Mouse (Mus musculus): ENCODE results near the gene Olfr896-ps1. TPM values are rescaled to one million over a fixed set of nuclear protein-coding genes. Genes with fewer than 3 reads are reported as not detected.

Gene Olfr896-ps1
- total and polyA plus RNA-seq, 3 experiments: not detected

DNA sequence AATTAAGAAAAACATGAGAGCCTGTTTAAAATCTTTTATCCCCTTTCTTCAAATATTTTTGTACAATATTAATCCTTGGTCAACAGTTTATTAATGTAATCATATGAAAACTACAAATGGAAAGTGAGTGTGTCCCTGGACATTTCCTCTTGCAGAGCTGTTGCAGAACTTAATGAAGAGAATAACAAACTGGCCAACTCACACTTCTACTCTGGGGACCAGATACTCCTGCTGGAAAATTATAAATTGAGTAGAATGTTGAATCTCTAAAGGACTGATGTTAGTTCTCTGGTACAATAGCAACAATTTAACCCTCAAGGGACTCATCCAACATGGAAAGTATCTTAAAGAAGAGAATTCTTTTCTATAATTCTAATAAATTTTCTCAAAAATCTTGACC lies 23.4 kb upstream of the Olfr896-ps1 start, which contains the start of gene Olfr895:
Gene Olfr895, plus strand, starts transcription at position 301 of the 400 bp plus-strand sequence.
- H3K9me3 ChIP-seq (replicated peaks; ENCODE audit: insufficient read depth, low read length): no peaks in the 10 kb centered on the region
- no peaks in the 10 kb centered on the region for H3K27me3 ChIP-seq (ENCODE audit: control insufficient read depth in 1 of 2, insufficient read depth in 2 of 2, low read length in 2 of 2)
- TF ChIP-seq MYC (IDR thresholded peaks at IDR 0.05; ENCODE audit: low read depth, low read length) (no peak), UBTF (IDR thresholded peaks at IDR 0.05; ENCODE audit: borderline replicate concordance, insufficient read depth, low read depth, low read length) (no peak), POLR2AphosphoS2 (IDR thresholded peaks at IDR 0.05; ENCODE audit: low read length) (no peak), ETS1 (IDR thresholded peaks at IDR 0.05; ENCODE audit: low read depth, low read length) (no peak), E2F4 (IDR thresholded peaks at IDR 0.05; ENCODE audit: borderline replicate concordance, low read depth, low read length) (no peak), NRF1 (IDR thresholded peaks at IDR 0.05; ENCODE audit: insufficient read depth, low read depth, low read length, poor library complexity, severe bottlenecking) (no peak), HCFC1 (IDR thresholded peaks at IDR 0.05; ENCODE audit: low read depth, low read length) (no peak), MYB (IDR thresholded peaks at IDR 0.05; ENCODE audit: low read depth, low read length) (no peak), ZMIZ1 (IDR thresholded peaks at IDR 0.05; ENCODE audit: low read depth, low read length) (no peak), ELF1 (IDR thresholded peaks at IDR 0.05; ENCODE audit: low read depth, low read length) (no peak), EP300 (IDR thresholded peaks at IDR 0.05; ENCODE audit: low read depth in 1 of 2, low read length in 2 of 2) (no peak)

DNA sequence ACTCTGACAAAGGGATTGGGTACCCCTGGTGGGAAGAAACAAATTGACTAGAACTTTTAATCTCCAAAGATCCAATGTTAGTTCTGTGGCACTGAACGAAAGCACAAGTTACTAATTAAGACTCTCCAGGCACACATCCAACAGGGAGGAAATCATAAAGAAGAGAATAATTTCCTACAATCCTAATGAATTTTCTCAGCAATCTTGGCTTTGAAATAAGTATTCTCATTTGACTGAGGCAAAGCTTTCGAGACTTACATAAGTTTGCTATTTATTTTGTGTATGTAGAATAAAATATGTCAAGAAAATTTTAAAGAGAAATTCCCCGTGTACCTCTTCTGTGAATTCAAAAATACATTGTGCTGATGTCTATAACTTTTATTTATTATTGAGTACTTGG lies 37.9 kb downstream of the Olfr896-ps1 start, which contains the start of gene Olfr25:
Gene Olfr25, plus strand, starts transcription at position 301 of the 400 bp plus-strand sequence.
- Histone ChIP-seq H3K79me2 (ENCODE audit: control insufficient read depth, insufficient read depth, low read length, poor library complexity) (no peaks in the 10 kb centered on the region), H3K4me3 (ENCODE audit: control insufficient read depth in 1 of 2, insufficient read depth in 1 of 2, low read depth in 2 of 2, low read length in 2 of 2) (no peak within 1 kb of the TSS), H3K9ac (ENCODE audit: control insufficient read depth, low read depth, low read length, poor library complexity, severe bottlenecking) (no peak within 1 kb of the TSS), H3K27ac (ENCODE audit: control insufficient read depth, low read depth, low read length) (no peak within 1 kb of the TSS), H3K4me1 (ENCODE audit: control insufficient read depth in 1 of 2, insufficient read depth in 2 of 2, low read length in 2 of 2) (no peaks in the 10 kb centered on the region), H3K9me3 (replicated peaks; ENCODE audit: insufficient read depth, low read length) (no peaks in the 10 kb centered on the region), H3K36me3 (ENCODE audit: control insufficient read depth in 1 of 2, insufficient read depth in 2 of 2, low read length in 2 of 2) (no peaks in the 10 kb centered on the region), H3K27me3 (ENCODE audit: control insufficient read depth in 1 of 2, insufficient read depth in 2 of 2, low read length in 2 of 2) (no peaks in the 10 kb centered on the region)
- no peak for TF ChIP-seq TBP (IDR thresholded peaks at IDR 0.05; ENCODE audit: low read depth, low read length)
- no peak for TF ChIP-seq MYC (IDR thresholded peaks at IDR 0.05; ENCODE audit: low read depth, low read length)
- TF ChIP-seq SIN3A (IDR thresholded peaks at IDR 0.05; ENCODE audit: low read length): no peak
- no peak for TF ChIP-seq MAX (IDR thresholded peaks at IDR 0.05; ENCODE audit: low read length)
- TF ChIP-seq KAT2A (conservative IDR thresholded peaks at IDR 0.05; ENCODE audit: low read depth, low read length): no peak
- no peak for TF ChIP-seq POLR2A (IDR thresholded peaks at IDR 0.05; ENCODE audit: control insufficient read depth in 1 of 2, insufficient read depth in 1 of 2, low read depth in 1 of 2, low read length in 2 of 2, poor library complexity in 1 of 2)
- no peak for TF ChIP-seq CHD1 (IDR thresholded peaks at IDR 0.05; ENCODE audit: low read depth, low read length)
- TF ChIP-seq TCF12 (IDR thresholded peaks at IDR 0.05; ENCODE audit: low read depth, low read length): no peak
- no peak for DNase-seq (ENCODE audit: low read depth, low spot score)

More for the DNA sequence above, 23.4 kb upstream of the Olfr896-ps1 start, which contains the start of gene Olfr895:
- Histone ChIP-seq H3K4me3 (ENCODE audit: control insufficient read depth in 1 of 2, insufficient read depth in 1 of 2, low read depth in 2 of 2, low read length in 2 of 2) (no peak within 1 kb of the TSS), H3K9ac (ENCODE audit: control insufficient read depth, low read depth, low read length, poor library complexity, severe bottlenecking) (no peak within 1 kb of the TSS), H3K79me2 (ENCODE audit: control insufficient read depth, insufficient read depth, low read length, poor library complexity) (no peaks in the 10 kb centered on the region), H3K36me3 (ENCODE audit: control insufficient read depth in 1 of 2, insufficient read depth in 2 of 2, low read length in 2 of 2) (no peaks in the 10 kb centered on the region), H3K27ac (ENCODE audit: control insufficient read depth, low read depth, low read length) (no peak within 1 kb of the TSS), H3K4me1 (ENCODE audit: control insufficient read depth in 1 of 2, insufficient read depth in 2 of 2, low read length in 2 of 2) (no peaks in the 10 kb centered on the region)
- no peak for DNase-seq (ENCODE audit: low read depth, low spot score)

Other genes with a start within 250 kb of the Olfr896-ps1 start
- not detected in 2 replicates for gene Olfr884, start 244.6 kb upstream of the Olfr896-ps1 start, total RNA-seq (2012; rRNA removed)
- not detected for gene Olfr884, start 244.6 kb upstream of the Olfr896-ps1 start, polyA plus RNA-seq (2012; ENCODE audit: insufficient read depth in 1 of 2, insufficient read length in 2 of 2, low read depth in 1 of 2, low replicate concordance in 2 of 2, missing spikeins in 1 of 2)
- gene Olfr885, start 229.8 kb upstream of the Olfr896-ps1 start, total RNA-seq (2012; rRNA removed): not detected in 2 replicates
- not detected for gene Olfr885, start 229.8 kb upstream of the Olfr896-ps1 start, polyA plus RNA-seq (2012; ENCODE audit: insufficient read depth in 1 of 2, insufficient read length in 2 of 2, low read depth in 1 of 2, low replicate concordance in 2 of 2, missing spikeins in 1 of 2)
- not detected in 2 replicates for gene Olfr887, start 207.0 kb upstream of the Olfr896-ps1 start, total RNA-seq (2012; rRNA removed)
- not detected for gene Olfr887, start 207.0 kb upstream of the Olfr896-ps1 start, polyA plus RNA-seq (2012; ENCODE audit: insufficient read depth in 1 of 2, insufficient read length in 2 of 2, low read depth in 1 of 2, low replicate concordance in 2 of 2, missing spikeins in 1 of 2)
- gene Olfr888, start 183.0 kb upstream of the Olfr896-ps1 start, total RNA-seq (2012; rRNA removed): not detected in 2 replicates
- not detected for gene Olfr888, start 183.0 kb upstream of the Olfr896-ps1 start, polyA plus RNA-seq (2012; ENCODE audit: insufficient read depth in 1 of 2, insufficient read length in 2 of 2, low read depth in 1 of 2, low replicate concordance in 2 of 2, missing spikeins in 1 of 2)
- 2.8 and 3.7 TPM in 2 replicates for gene Olfr889, start 175.9 kb upstream of the Olfr896-ps1 start, total RNA-seq (2012; rRNA removed)
- gene Olfr889, start 175.9 kb upstream of the Olfr896-ps1 start, polyA plus RNA-seq (2012; ENCODE audit: insufficient read depth in 1 of 2, insufficient read length in 2 of 2, low read depth in 1 of 2, low replicate concordance in 2 of 2, missing spikeins in 1 of 2): 10 to 100 TPM in 1 of 2 experiments, not detected in 1; 23.6 TPM
- gene Olfr890, start 148.6 kb upstream of the Olfr896-ps1 start, total RNA-seq (2012; rRNA removed): not detected in 2 replicates
- gene Olfr890, start 148.6 kb upstream of the Olfr896-ps1 start, polyA plus RNA-seq (2012; ENCODE audit: insufficient read depth in 1 of 2, insufficient read length in 2 of 2, low read depth in 1 of 2, low replicate concordance in 2 of 2, missing spikeins in 1 of 2): not detected
- gene Olfr891, start 110.3 kb upstream of the Olfr896-ps1 start, total RNA-seq (2012; rRNA removed): not detected in 2 replicates
- not detected for gene Olfr891, start 110.3 kb upstream of the Olfr896-ps1 start, polyA plus RNA-seq (2012; ENCODE audit: insufficient read depth in 1 of 2, insufficient read length in 2 of 2, low read depth in 1 of 2, low replicate concordance in 2 of 2, missing spikeins in 1 of 2)
- not detected in 2 replicates for gene Olfr893, start 82.7 kb upstream of the Olfr896-ps1 start, total RNA-seq (2012; rRNA removed)
- gene Olfr893, start 82.7 kb upstream of the Olfr896-ps1 start, polyA plus RNA-seq (2012; ENCODE audit: insufficient read depth in 1 of 2, insufficient read length in 2 of 2, low read depth in 1 of 2, low replicate concordance in 2 of 2, missing spikeins in 1 of 2): not detected
- not detected in 2 replicates for gene Olfr894, start 73.1 kb upstream of the Olfr896-ps1 start, total RNA-seq (2012; rRNA removed)
- gene Olfr894, start 73.1 kb upstream of the Olfr896-ps1 start, polyA plus RNA-seq (2012; ENCODE audit: insufficient read depth in 1 of 2, insufficient read length in 2 of 2, low read depth in 1 of 2, low replicate concordance in 2 of 2, missing spikeins in 1 of 2): not detected
- gene Olfr143, start 38.3 kb upstream of the Olfr896-ps1 start, total RNA-seq (2012; rRNA removed): not detected in 2 replicates
- gene Olfr143, start 38.3 kb upstream of the Olfr896-ps1 start, polyA plus RNA-seq (2012; ENCODE audit: insufficient read depth in 1 of 2, insufficient read length in 2 of 2, low read depth in 1 of 2, low replicate concordance in 2 of 2, missing spikeins in 1 of 2): not detected
- not detected in 2 replicates for gene Olfr895, start 23.3 kb upstream of the Olfr896-ps1 start, total RNA-seq (2012; rRNA removed)
- not detected for gene Olfr895, start 23.3 kb upstream of the Olfr896-ps1 start, polyA plus RNA-seq (2012; ENCODE audit: insufficient read depth in 1 of 2, insufficient read length in 2 of 2, low read depth in 1 of 2, low replicate concordance in 2 of 2, missing spikeins in 1 of 2)
- gene Olfr25, start 38.0 kb downstream of the Olfr896-ps1 start, total RNA-seq (2012; rRNA removed): not detected in 2 replicates
- not detected for gene Olfr25, start 38.0 kb downstream of the Olfr896-ps1 start, polyA plus RNA-seq (2012; ENCODE audit: insufficient read depth in 1 of 2, insufficient read length in 2 of 2, low read depth in 1 of 2, low replicate concordance in 2 of 2, missing spikeins in 1 of 2)
- gene Olfr898, start 57.3 kb downstream of the Olfr896-ps1 start, total RNA-seq (2012; rRNA removed): not detected in 2 replicates
- not detected for gene Olfr898, start 57.3 kb downstream of the Olfr896-ps1 start, polyA plus RNA-seq (2012; ENCODE audit: insufficient read depth in 1 of 2, insufficient read length in 2 of 2, low read depth in 1 of 2, low replicate concordance in 2 of 2, missing spikeins in 1 of 2)
- not detected in 2 replicates for gene Olfr250, start 75.8 kb downstream of the Olfr896-ps1 start, total RNA-seq (2012; rRNA removed)
- gene Olfr250, start 75.8 kb downstream of the Olfr896-ps1 start, polyA plus RNA-seq (2012; ENCODE audit: insufficient read depth in 1 of 2, insufficient read length in 2 of 2, low read depth in 1 of 2, low replicate concordance in 2 of 2, missing spikeins in 1 of 2): not detected
- gene Olfr251, start 86.0 kb downstream of the Olfr896-ps1 start, total RNA-seq (2012; rRNA removed): not detected in 2 replicates
- not detected for gene Olfr251, start 86.0 kb downstream of the Olfr896-ps1 start, polyA plus RNA-seq (2012; ENCODE audit: insufficient read depth in 1 of 2, insufficient read length in 2 of 2, low read depth in 1 of 2, low replicate concordance in 2 of 2, missing spikeins in 1 of 2)
- not detected in 2 replicates for gene Olfr147, start 110.6 kb downstream of the Olfr896-ps1 start, total RNA-seq (2012; rRNA removed)
- not detected for gene Olfr147, start 110.6 kb downstream of the Olfr896-ps1 start, polyA plus RNA-seq (2012; ENCODE audit: insufficient read depth in 1 of 2, insufficient read length in 2 of 2, low read depth in 1 of 2, low replicate concordance in 2 of 2, missing spikeins in 1 of 2)
- gene Olfr901, start 138.3 kb downstream of the Olfr896-ps1 start, total RNA-seq (2012; rRNA removed): not detected in 2 replicates
- not detected for gene Olfr901, start 138.3 kb downstream of the Olfr896-ps1 start, polyA plus RNA-seq (2012; ENCODE audit: insufficient read depth in 1 of 2, insufficient read length in 2 of 2, low read depth in 1 of 2, low replicate concordance in 2 of 2, missing spikeins in 1 of 2)
- not detected in 2 replicates for gene Olfr902, start 156.5 kb downstream of the Olfr896-ps1 start, total RNA-seq (2012; rRNA removed)
- gene Olfr902, start 156.5 kb downstream of the Olfr896-ps1 start, polyA plus RNA-seq (2012; ENCODE audit: insufficient read depth in 1 of 2, insufficient read length in 2 of 2, low read depth in 1 of 2, low replicate concordance in 2 of 2, missing spikeins in 1 of 2): not detected
- gene Olfr904, start 172.0 kb downstream of the Olfr896-ps1 start, total RNA-seq (2012; rRNA removed): not detected in 2 replicates
- not detected for gene Olfr904, start 172.0 kb downstream of the Olfr896-ps1 start, polyA plus RNA-seq (2012; ENCODE audit: insufficient read depth in 1 of 2, insufficient read length in 2 of 2, low read depth in 1 of 2, low replicate concordance in 2 of 2, missing spikeins in 1 of 2)
- gene Olfr905, start 180.0 kb downstream of the Olfr896-ps1 start, total RNA-seq (2012; rRNA removed): not detected in 2 replicates
- gene Olfr905, start 180.0 kb downstream of the Olfr896-ps1 start, polyA plus RNA-seq (2012; ENCODE audit: insufficient read depth in 1 of 2, insufficient read length in 2 of 2, low read depth in 1 of 2, low replicate concordance in 2 of 2, missing spikeins in 1 of 2): under 1 TPM in 1 of 2 experiments, not detected in 1; 0.01 TPM
- not detected in 2 replicates for gene Olfr906, start 196.0 kb downstream of the Olfr896-ps1 start, total RNA-seq (2012; rRNA removed)
- not detected for gene Olfr906, start 196.0 kb downstream of the Olfr896-ps1 start, polyA plus RNA-seq (2012; ENCODE audit: insufficient read depth in 1 of 2, insufficient read length in 2 of 2, low read depth in 1 of 2, low replicate concordance in 2 of 2, missing spikeins in 1 of 2)
- not detected in 2 replicates for gene Olfr907, start 204.7 kb downstream of the Olfr896-ps1 start, total RNA-seq (2012; rRNA removed)
- gene Olfr907, start 204.7 kb downstream of the Olfr896-ps1 start, polyA plus RNA-seq (2012; ENCODE audit: insufficient read depth in 1 of 2, insufficient read length in 2 of 2, low read depth in 1 of 2, low replicate concordance in 2 of 2, missing spikeins in 1 of 2): not detected
- not detected in 2 replicates for gene Olfr911-ps1, start 230.5 kb downstream of the Olfr896-ps1 start, total RNA-seq (2012; rRNA removed)
- gene Olfr911-ps1, start 230.5 kb downstream of the Olfr896-ps1 start, polyA plus RNA-seq (2012; ENCODE audit: insufficient read depth in 1 of 2, insufficient read length in 2 of 2, low read depth in 1 of 2, low replicate concordance in 2 of 2, missing spikeins in 1 of 2): not detected
- not detected in 2 replicates for gene Olfr910, start 246.7 kb downstream of the Olfr896-ps1 start, total RNA-seq (2012; rRNA removed)
- gene Olfr910, start 246.7 kb downstream of the Olfr896-ps1 start, polyA plus RNA-seq (2012; ENCODE audit: insufficient read depth in 1 of 2, insufficient read length in 2 of 2, low read depth in 1 of 2, low replicate concordance in 2 of 2, missing spikeins in 1 of 2): not detected